Mouse (Mus musculus) embryonic facial prominence, embryonic 11.5 days (tissue): ENCODE measurements around the gene Gm12355. TPM values are rescaled to one million over a fixed set of nuclear protein-coding genes. Genes with fewer than 3 reads are reported as not detected.

Experiments used
- polyA plus RNA-seq: library from polyadenylated mRNA; unstranded; fragments of >200 nt; fragmentation: Nextera tagmentation; extraction: Ambion mirVana; gene quantifications from 2 replicates; pipeline ENCODE4 v1.2.1, GENCODE M21; 2014

Gene Gm12355
- polyA plus RNA-seq, 1 experiment from 2014 or later = 0.83 TPM

Other genes with a start within 250 kb of the Gm12355 start
- gene Tcap, start 241.8 kb downstream of the Gm12355 start, polyA plus RNA-seq = 0.29 and 0.46 TPM in 2 replicates
- 0.18 and 0.24 TPM in 2 replicates for gene Pnmt, start 239.2 kb downstream of the Gm12355 start, polyA plus RNA-seq
- gene Pgap3, start 225.2 kb downstream of the Gm12355 start, polyA plus RNA-seq = 6.0 and 6.5 TPM in 2 replicates
- 26.5 and 30.8 TPM in 2 replicates for gene Erbb2, start 213.2 kb downstream of the Gm12355 start, polyA plus RNA-seq
- gene Mien1, start 186.7 kb downstream of the Gm12355 start, polyA plus RNA-seq = 89.3 and 95.6 TPM in 2 replicates
- gene Grb7, start 179.3 kb downstream of the Gm12355 start, polyA plus RNA-seq = 8.1 and 8.5 TPM in 2 replicates
- 0.07 TPM in 1 of 2 replicates, not detected in the other for gene Ikzf3, start 79.6 kb downstream of the Gm12355 start, polyA plus RNA-seq
- gene Zpbp2, start 74.6 kb downstream of the Gm12355 start, polyA plus RNA-seq = 0.24 TPM in 1 of 2 replicates, not detected in the other
- gene Ormdl3, start 38.3 kb downstream of the Gm12355 start, polyA plus RNA-seq = 8.0 and 9.3 TPM in 2 replicates
- gene Lrrc3c, start 27.4 kb downstream of the Gm12355 start, polyA plus RNA-seq = not detected in 2 replicates
- gene Gsdma3, start 699 bp upstream of the Gm12355 start, polyA plus RNA-seq = not detected in 2 replicates
- not detected in 2 replicates for gene Gsdma2, start 21.1 kb upstream of the Gm12355 start, polyA plus RNA-seq
- gene Gsdma, start 38.7 kb upstream of the Gm12355 start, polyA plus RNA-seq = 0.07 TPM in 1 of 2 replicates, not detected in the other
- 141 and 153 TPM in 2 replicates for gene Psmd3, start 56.9 kb upstream of the Gm12355 start, polyA plus RNA-seq
- not detected in 2 replicates for gene Csf3, start 75.6 kb upstream of the Gm12355 start, polyA plus RNA-seq
- gene Med24, start 103.8 kb upstream of the Gm12355 start, polyA plus RNA-seq = 54.8 and 55.1 TPM in 2 replicates
- 19.7 and 20.3 TPM in 2 replicates for gene Thra, start 115.0 kb upstream of the Gm12355 start, polyA plus RNA-seq
- 0.69 and 1.2 TPM in 2 replicates for gene Nr1d1, start 149.7 kb upstream of the Gm12355 start, polyA plus RNA-seq
- gene Msl1, start 169.9 kb upstream of the Gm12355 start, polyA plus RNA-seq = 20.2 and 22.0 TPM in 2 replicates
- 41.9 and 44.3 TPM in 2 replicates for gene Casc3, start 179.2 kb upstream of the Gm12355 start, polyA plus RNA-seq
- 1.1 TPM in 2 replicates for gene Rapgefl1, start 211.1 kb upstream of the Gm12355 start, polyA plus RNA-seq
- gene Wipf2, start 238.0 kb upstream of the Gm12355 start, polyA plus RNA-seq = 4.4 and 4.6 TPM in 2 replicates